Mouse (Mus musculus) embryonic stem cell, embryonic (primary cell): ENCODE measurements around the gene Klc3.

Source experiments
- CTCF ChIA-PET, 4 experiments: fragments of 300-600 bp in 2 of 4; fragments of 350-600 bp in 2 of 4; sonication (Branson Sonifier 250); formaldehyde crosslinking; loops; one replicate each; lab custom pipeline; 2022; ENCODE audit warnings: inconsistent platforms in 2 of 4; lab: Charles Lee
- POLR2A ChIA-PET, 4 experiments: fragments of 300-600 bp in 2 of 4; fragments of 350-600 bp in 2 of 4; sonication (Branson Sonifier 250); formaldehyde crosslinking; loops; one replicate each; lab custom pipeline; 2022; ENCODE audit warnings: antibody characterized with exemption in 4 of 4, inconsistent platforms in 1 of 4; lab: Charles Lee

Gene Klc3

GRCm38 (mm10) chr7:19420821-19421636 lies 17.1 kb upstream of the Klc3 start:
- ChIA-PET CTCF (interaction anchor here (0.5 to 1.7 kb wide), 11 partner anchors 11 to 369 kb away, joined by 3 to 10 read pairs (median 5); partner anchors contain the start of gene Ckm (in 2 of the 4)), POLR2A (interaction anchor here (0.6 to 1.2 kb wide), 10 partner anchors 9 to 321 kb away, joined by 3 to 8 read pairs (median 3); no protein-coding TSS in a partner anchor)

- ChIA-PET POLR2A (no interaction called here), CTCF (interaction anchor here in 1 of 4 experiments (1.6 to 1.7 kb wide), 2 partner anchors 15 to 24 kb away, joined by 5 to 7 read pairs; partner anchors contain the start of gene Ckm)
These were observed 16.2 kb upstream of the Klc3 start for GRCm38 (mm10) chr7:19420121-19420520.

GRCm38 (mm10) chr7:19416590-19416989 lies 12.7 kb upstream of the Klc3 start:
- POLR2A ChIA-PET, result interaction anchor here in 1 of 4 experiments (0.6 to 1.0 kb wide), 3 partner anchors 11 to 202 kb away, joined by 3 read pairs; no protein-coding TSS in a partner anchor
- CTCF ChIA-PET, result interaction anchor here in 1 of 4 experiments (0.8 kb wide), 1 partner anchor 10 kb away, joined by 3 read pairs; no protein-coding TSS in a partner anchor

- ChIA-PET POLR2A (interaction anchor here in 1 of 4 experiments (0.9 to 1.1 kb wide), 3 partner anchors 22 to 287 kb away, joined by 3 to 4 read pairs (median 3); no protein-coding TSS in a partner anchor), CTCF (interaction anchor here in 1 of 4 experiments (1.0 kb wide), 1 partner anchor 48 kb away, joined by 4 read pairs; no protein-coding TSS in a partner anchor)
These were observed 9.6 kb upstream of the Klc3 start for GRCm38 (mm10) chr7:19413525-19413924.

DNA sequence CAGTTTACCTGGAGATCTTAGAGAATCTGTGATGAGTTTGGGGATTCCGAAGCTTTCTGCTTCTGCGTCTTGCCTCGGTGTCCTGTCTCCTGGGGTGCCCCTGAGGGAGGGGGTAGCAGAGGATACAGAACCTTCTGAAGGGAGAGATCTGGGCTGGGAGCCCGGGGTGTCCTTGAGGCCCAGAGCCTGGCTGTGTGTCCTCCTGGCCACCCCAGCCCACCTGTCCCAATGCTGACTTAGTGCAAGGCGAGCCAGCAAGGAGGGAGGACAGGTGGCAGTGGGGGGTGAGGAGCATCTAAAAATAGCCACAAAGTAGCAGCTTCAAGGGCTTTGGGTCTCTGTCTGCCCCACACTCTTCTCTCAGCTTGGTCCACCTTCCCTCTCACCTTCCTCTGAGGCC lies 7.9 kb upstream of the Klc3 start:
- ChIA-PET POLR2A (interaction anchor here in 1 of 4 experiments (1.0 kb wide), 1 partner anchor 10 kb away, joined by 3 read pairs; no protein-coding TSS in a partner anchor), CTCF (interaction anchor here in 1 of 4 experiments (1.5 kb wide), 1 partner anchor 147 kb away, joined by 3 read pairs; no protein-coding TSS in a partner anchor)

DNA sequence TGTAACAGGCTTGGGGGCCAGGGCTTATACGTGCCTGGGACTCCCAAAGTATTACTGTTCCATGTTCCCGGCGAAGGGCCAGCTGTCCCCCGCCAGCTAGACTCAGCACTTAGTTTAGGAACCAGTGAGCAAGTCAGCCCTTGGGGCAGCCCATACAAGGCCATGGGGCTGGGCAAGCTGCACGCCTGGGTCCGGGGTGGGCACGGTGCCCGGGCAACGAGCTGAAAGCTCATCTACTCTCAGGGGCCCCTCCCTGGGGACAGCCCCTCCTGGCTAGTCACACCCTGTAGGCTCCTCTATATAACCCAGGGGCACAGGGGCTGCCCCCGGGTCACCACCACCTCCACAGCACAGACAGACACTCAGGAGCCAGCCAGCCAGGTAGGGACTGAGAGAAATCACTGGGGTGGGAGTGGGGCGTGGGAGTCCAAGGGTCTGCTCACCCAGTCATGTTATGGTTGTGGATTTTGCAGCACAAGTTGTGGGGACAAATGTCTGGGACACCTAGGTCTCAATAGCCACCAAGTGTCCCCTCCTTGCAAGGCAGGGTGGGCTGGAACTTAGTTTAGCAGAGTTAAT lies 7.0 kb upstream of the Klc3 start:
- CTCF ChIA-PET, result interaction anchor here in 1 of 4 experiments (0.6 to 1.5 kb wide), 2 partner anchors 148 to 273 kb away, joined by 3 to 4 read pairs; no protein-coding TSS in a partner anchor

GRCm38 (mm10) chr7:19409753-19410152 lies 5.8 kb upstream of the Klc3 start:
- CTCF ChIA-PET, result interaction anchor here in 1 of 4 experiments (0.6 kb wide), 1 partner anchor 21 kb away, joined by 6 read pairs; no protein-coding TSS in a partner anchor
- POLR2A ChIA-PET, result interaction anchor here in 2 of 4 experiments (0.6 to 1.0 kb wide), 3 partner anchors 10 to 291 kb away, joined by 3 to 4 read pairs (median 3); no protein-coding TSS in a partner anchor

More for the DNA sequence above, 7.0 kb upstream of the Klc3 start:
- POLR2A ChIA-PET, result interaction anchor here in 1 of 4 experiments (1.0 kb wide), 1 partner anchor 290 kb away, joined by 3 read pairs; no protein-coding TSS in a partner anchor

DNA sequence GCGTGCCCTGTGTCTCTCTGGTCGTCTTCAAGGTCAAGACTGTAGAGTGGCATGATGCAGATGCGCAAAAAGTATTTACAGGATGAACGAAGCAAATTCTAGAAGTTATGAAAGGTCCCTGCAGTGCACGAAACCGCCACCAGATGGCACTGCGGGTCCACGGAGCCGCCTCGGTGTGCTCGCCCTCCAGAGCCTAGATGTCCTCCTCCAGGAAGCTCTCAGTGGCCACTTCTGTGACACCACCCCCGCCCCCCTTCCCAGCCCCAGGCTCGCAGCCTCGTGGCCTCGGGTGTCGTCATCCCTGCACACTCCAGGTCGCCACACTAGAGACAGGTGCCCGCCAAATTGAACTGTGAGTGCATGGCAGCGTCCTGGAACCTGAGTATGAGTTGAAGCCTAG lies 1.5 kb upstream of the Klc3 start:
- CTCF ChIA-PET, result interaction anchor here (0.5 to 2.9 kb wide), 78 partner anchors 9 to 464 kb away, joined by 3 to 20 read pairs (median 4); partner anchors contain the start of genes Ppp1r37 (in 2 of the 4), Apoe (in 1 of the 4), Ercc1 (in 1 of the 4) and Nkpd1 (in 1 of the 4)
- POLR2A ChIA-PET, result interaction anchor here in 3 of 4 experiments (0.5 to 1.9 kb wide), 19 partner anchors 8 to 310 kb away, joined by 3 to 6 read pairs (median 4); partner anchors contain the start of genes Cd3eap (in 1 of the 3), Ppp1r13l (in 1 of the 3) and Tomm40 (in 1 of the 3)

DNA sequence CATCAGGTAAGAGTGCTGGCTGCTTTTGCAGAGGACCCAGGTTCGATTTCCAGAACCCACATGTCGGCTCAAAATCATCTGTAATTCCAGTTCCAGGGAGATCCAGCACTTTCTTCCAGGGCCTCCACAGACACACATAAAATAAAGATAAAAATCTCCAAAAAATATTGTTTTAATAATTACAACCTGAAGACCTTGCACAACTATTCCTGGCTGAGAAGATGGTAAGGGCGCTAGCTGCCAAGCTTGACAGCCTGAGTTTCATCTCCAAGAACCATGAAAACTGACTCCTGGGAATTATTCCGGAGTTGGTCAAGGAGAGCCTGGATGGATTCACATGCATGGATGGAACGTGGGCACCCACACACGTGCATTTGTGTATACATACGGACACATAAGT lies 572 bp upstream of the Klc3 start, which contains the start of gene Ckm:
TSS of gene Ckm (plus strand) at position 301 of the 400 bp plus-strand sequence.
- ChIA-PET CTCF (interaction anchor here (0.5 to 2.9 kb wide), 35 partner anchors 10 to 337 kb away, joined by 3 to 20 read pairs (median 5); partner anchors contain the start of gene Ppp1r37 (in 1 of the 4)), POLR2A (interaction anchor here in 2 of 4 experiments (0.9 to 1.9 kb wide), 5 partner anchors 17 to 258 kb away, joined by 3 to 6 read pairs (median 4); no protein-coding TSS in a partner anchor)

- ChIA-PET CTCF (interaction anchor here in 2 of 4 experiments (0.5 to 0.7 kb wide), 3 partner anchors 30 to 224 kb away, joined by 3 read pairs; no protein-coding TSS in a partner anchor), POLR2A (interaction anchor here in 1 of 4 experiments (1.1 kb wide), 1 partner anchor 107 kb away, joined by 3 read pairs; no protein-coding TSS in a partner anchor)
These were observed 1.3 kb downstream of the Klc3 start for GRCm38 (mm10) chr7:19402535-19403112.

DNA sequence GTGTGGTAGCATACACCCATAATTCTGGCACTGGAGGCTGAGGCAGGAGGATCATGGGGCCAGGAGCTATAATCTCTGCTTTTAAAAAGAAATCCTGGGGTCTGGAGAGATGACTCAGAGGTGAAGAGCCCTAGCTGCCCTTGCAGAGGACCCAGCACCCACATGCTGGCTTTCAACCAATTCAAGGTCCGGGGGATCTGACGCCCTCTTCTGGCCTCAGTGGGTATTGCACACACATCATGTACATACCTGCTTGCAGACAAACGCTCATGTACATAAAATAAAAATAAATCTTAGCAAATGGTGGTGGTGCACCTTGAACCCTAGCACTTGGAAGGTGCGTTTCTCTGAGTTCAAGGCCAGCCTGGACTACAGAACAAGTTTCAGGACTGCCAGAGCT lies 3.0 kb downstream of the Klc3 start:
- ChIA-PET CTCF (interaction anchor here in 1 of 4 experiments (0.6 to 1.7 kb wide), 2 partner anchors 22 to 77 kb away, joined by 4 to 6 read pairs; no protein-coding TSS in a partner anchor), POLR2A (no interaction called here)

- ChIA-PET CTCF (interaction anchor here (0.5 to 1.7 kb wide), 63 partner anchors 18 to 556 kb away, joined by 3 to 14 read pairs (median 4); partner anchors contain the start of genes Nkpd1 (in 2 of the 4), Ppp1r13l (in 2 of the 4), Clasrp (in 1 of the 4) and Clptm1 (in 1 of the 4)), POLR2A (interaction anchor here in 3 of 4 experiments (0.6 to 1.6 kb wide), 49 partner anchors 8 to 316 kb away, joined by 3 to 15 read pairs (median 3); partner anchors contain the start of genes Cd3eap (in 2 of the 3), Ppp1r13l (in 2 of the 3), Ercc1 (in 1 of the 3) and Fosb (in 1 of the 3))
These were observed 4.2 kb downstream of the Klc3 start for GRCm38 (mm10) chr7:19399496-19400280.

GRCm38 (mm10) chr7:19394484-19394883 lies 9.4 kb downstream of the Klc3 start:
- ChIA-PET CTCF (interaction anchor here in 3 of 4 experiments (0.5 to 1.3 kb wide), 10 partner anchors 12 to 196 kb away, joined by 3 to 7 read pairs (median 4); no protein-coding TSS in a partner anchor), POLR2A (interaction anchor here in 3 of 4 experiments (0.6 to 1.5 kb wide), 9 partner anchors 10 to 234 kb away, joined by 3 to 6 read pairs (median 3); partner anchors contain the start of gene Relb (in 1 of the 3))

GRCm38 (mm10) chr7:19388699-19389413 lies 15.0 kb downstream of the Klc3 start:
- ChIA-PET POLR2A (interaction anchor here in 2 of 4 experiments (0.8 to 2.3 kb wide), 4 partner anchors 11 to 28 kb away, joined by 3 to 8 read pairs (median 4); no protein-coding TSS in a partner anchor), CTCF (interaction anchor here in 1 of 4 experiments (0.6 to 1.0 kb wide), 2 partner anchors 25 to 201 kb away, joined by 3 to 6 read pairs; no protein-coding TSS in a partner anchor)

- ChIA-PET POLR2A (interaction anchor here in 1 of 4 experiments (0.9 to 1.7 kb wide), 3 partner anchors 11 to 163 kb away, joined by 3 to 5 read pairs (median 3); no protein-coding TSS in a partner anchor), CTCF (no interaction called here)
These were observed 20.2 kb downstream of the Klc3 start for GRCm38 (mm10) chr7:19383708-19384107.
